Mouse (Mus musculus) erythroblast, embryonic 14.5 days (primary cell): ENCODE data around the gene Irx5. TPM values are rescaled to one million over a fixed set of nuclear protein-coding genes. Genes with fewer than 3 reads are reported as not detected.

Experiments
- H3K27me3 ChIP-seq: 2 replicates; pipeline ENCODE4 v1.6.1; 2012; ENCODE audit warnings: inconsistent platforms; ENCODE audit not compliant: control insufficient read depth
- H3K36me3 ChIP-seq: 2 replicates; pipeline ENCODE4 v1.6.1; 2012; ENCODE audit warnings: mild to moderate bottlenecking, inconsistent platforms; ENCODE audit not compliant: control insufficient read depth
- H3K4me1 ChIP-seq: 2 replicates; pipeline ENCODE4 v1.6.1; 2012; ENCODE audit warnings: inconsistent platforms; ENCODE audit not compliant: control insufficient read depth
- H3K4me3 ChIP-seq: replicated peaks from 2 replicates; pipeline ENCODE3; 2012; ENCODE audit warnings: moderate library complexity, mild to moderate bottlenecking, inconsistent platforms
- H3K9me3 ChIP-seq: 2 replicates; pipeline ENCODE4 v1.6.1; 2012; ENCODE audit warnings: low read length, inconsistent platforms, mixed read lengths; ENCODE audit not compliant: control insufficient read depth
- GATA1 ChIP-seq: IDR thresholded peaks from 2 replicates; pipeline ENCODE4 v1.6.1; 2012; ENCODE audit warnings: low read length, inconsistent platforms, mixed read lengths
- TAL1 ChIP-seq: IDR thresholded peaks from 3 replicates; pipeline ENCODE4 v1.6.1; 2012; ENCODE audit warnings: low read length, inconsistent platforms, mixed read lengths
- polyA plus RNA-seq: library from polyadenylated mRNA; stranded (reverse); fragments of >175 nt; gene quantifications from 2 replicates; pipeline ENCODE4 v1.2.3, GENCODE M21; 2012

Irx5 gene
- polyA plus RNA-seq, 1 experiment = 0.03 TPM

DNA sequence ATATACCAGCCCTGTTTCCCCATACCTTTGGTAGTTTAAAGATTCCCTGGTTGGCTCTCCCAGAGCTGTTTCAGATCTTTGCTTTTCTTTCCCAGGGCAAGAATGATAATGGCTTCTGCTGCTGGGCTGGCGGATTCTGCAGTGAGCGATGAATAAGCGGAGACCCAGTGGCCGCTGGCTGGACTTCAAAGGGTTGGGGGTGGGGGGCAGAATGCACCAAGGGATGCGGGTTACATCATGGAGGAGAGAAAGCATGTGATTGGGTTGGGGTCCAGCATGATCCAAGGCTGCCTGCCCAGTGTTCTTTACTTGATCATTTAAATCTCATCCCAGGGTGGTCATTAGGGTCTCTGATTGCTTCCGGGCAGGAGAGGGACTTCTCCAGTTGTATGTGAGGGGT, 56.2 kb downstream of the Irx5 start:
- Histone ChIP-seq H3K36me3 (no peaks in the 10 kb centered on the region), H3K27me3 (no peaks in the 10 kb centered on the region), H3K4me3 (no peak overlapping the region), H3K9me3 (no peaks in the 10 kb centered on the region), H3K4me1 (no peaks in the 10 kb centered on the region)
- TF ChIP-seq TAL1 (no peak), GATA1 (no peak)

DNA sequence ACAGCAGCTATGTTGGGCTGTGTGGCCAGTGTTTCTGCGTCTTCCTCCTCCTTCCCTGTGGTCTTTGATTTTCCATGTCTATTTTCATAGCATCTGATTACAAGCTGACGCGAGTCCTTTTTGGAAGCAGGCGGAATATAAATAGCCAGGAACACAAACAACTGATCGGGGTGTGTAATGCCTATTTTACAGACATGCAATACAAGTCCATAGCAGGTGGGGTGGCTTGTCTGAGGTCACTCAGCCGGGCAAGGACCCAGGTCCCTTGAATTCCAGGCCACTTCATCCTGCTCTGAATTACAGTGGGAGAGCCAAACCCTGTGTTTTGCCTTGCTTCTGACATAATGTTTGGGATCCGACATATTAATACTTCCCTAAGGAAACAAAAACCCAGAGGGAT, 63.2 kb downstream of the Irx5 start:
- no peaks in the 10 kb centered on the region for H3K27me3 ChIP-seq
- H3K9me3 ChIP-seq = no peaks in the 10 kb centered on the region
- H3K4me3 ChIP-seq = no peak overlapping the region
- no peak for TF ChIP-seq TAL1
- no peak for TF ChIP-seq GATA1
- no peaks in the 10 kb centered on the region for H3K36me3 ChIP-seq
- H3K4me1 ChIP-seq = no peaks in the 10 kb centered on the region
